30 mouse cellular contexts compared by ENCODE assay signal in genomic region chr5:21693372-21693870, GRCm38 (mm10). TPM values are rescaled to one million over a fixed set of nuclear protein-coding genes. Genes with fewer than 3 reads are reported as not detected.
DNase-seq lines count a peak whose midpoint lies in the region; ATAC-seq and TF ChIP-seq lines count a peak whose summit lies in the region.
"Had no signal": no experiment of that assay in that cellular context is flagged by ENCODE, and none has a peak within 500 bp of the region (broad histone marks: within the 10 kb centered on the region; RNA-seq: fewer than 3 reads in every experiment).

No protein-coding gene starts in this region.

- no peak for TF ChIP-seq CTCF in intestine, postnatal 0 days (IDR thresholded peaks at IDR 0.05; ENCODE audit: low read depth)

- no peaks in the 10 kb centered on the region for H3K27me3 ChIP-seq in kidney, embryonic 15.5 days
- no peaks in the 10 kb centered on the region for H3K27me3 ChIP-seq in intestine, postnatal 0 days (replicated peaks; ENCODE audit: control insufficient read depth, insufficient read depth, low read length)
- H3K27me3 ChIP-seq: embryonic facial prominence, embryonic 13.5 days; forebrain, embryonic 12.5 days; forebrain, embryonic 15.5 days had no signal

- ATAC-seq in kidney, embryonic 15.5 days (replicated peaks; ENCODE audit: low FRiP score), result peak; percentile 69; the same call in 1 of the 2 replicates
- peak; percentile 50; the same call in 1 of the 2 replicates for ATAC-seq in intestine, postnatal 0 days
- ATAC-seq: activated CD4-positive, CD25-positive, alpha-beta regulatory T cell, adult 4 months; forebrain, embryonic 15.5 days had no signal

- intact Hi-C loops in heart, postnatal 14 days (cut with DNase I), result no loop called here
- intact Hi-C loops in heart, postnatal 25 days (cut with DNase I), result no loop called here

- no peak overlapping the region for H3K4me2 ChIP-seq in kidney, embryonic 15.5 days
- H3K4me2 ChIP-seq in intestine, postnatal 0 days (replicated peaks; ENCODE audit: low read depth), result no peak overlapping the region
- H3K4me2 ChIP-seq: embryonic facial prominence, embryonic 13.5 days; forebrain, embryonic 12.5 days; forebrain, embryonic 15.5 days; heart, embryonic 11.5 days; hindbrain, embryonic 14.5 days had no signal

- H3K36me3 ChIP-seq in kidney, embryonic 15.5 days, result no peaks in the 10 kb centered on the region
- no peaks in the 10 kb centered on the region for H3K36me3 ChIP-seq in intestine, postnatal 0 days (ENCODE audit: control insufficient read depth, insufficient read depth)
- H3K36me3 ChIP-seq: embryonic facial prominence, embryonic 13.5 days had no signal

- H3K9ac ChIP-seq in kidney, embryonic 15.5 days, result no peak overlapping the region
- no peak overlapping the region for H3K9ac ChIP-seq in intestine, postnatal 0 days (ENCODE audit: low read depth, low read length)
- H3K9ac ChIP-seq: embryonic facial prominence, embryonic 13.5 days; forebrain, embryonic 12.5 days; forebrain, embryonic 15.5 days; hindbrain, embryonic 14.5 days had no signal

- DNase-seq in heart, adult 11 months, result peak; percentile 33
- DNase-seq in heart, postnatal 14 days, result no peak
- DNase-seq in kidney, adult 9 months, result no peak
- peak; percentile 39 for DNase-seq in kidney, postnatal 14 days
- no peak for DNase-seq in kidney, postnatal 25 days
- DNase-seq in heart, postnatal 25 days (ENCODE audit: low spot score), result no peak
- DNase-seq: adrenal gland, adult 8-10 months; adrenal gland, postnatal 25 days; cerebellum, adult 11-12 months; cerebellum, adult 8-10 months; cerebellum, postnatal 10 days; cerebellum, postnatal 36 days; embryo, embryonic 11 days; gastrocnemius, postnatal 10 days; gastrocnemius, postnatal 36 days; heart, postnatal 4 days had no signal

- no peak overlapping the region for H3K4me3 ChIP-seq in kidney, embryonic 15.5 days (replicated peaks)
- H3K4me3 ChIP-seq in intestine, postnatal 0 days (ENCODE audit: low read depth, low read length), result no peak overlapping the region
- H3K4me3 ChIP-seq: embryonic facial prominence, embryonic 10.5 days; embryonic facial prominence, embryonic 13.5 days; erythroblast, embryonic 14.5 days; forebrain, embryonic 12.5 days; forebrain, embryonic 15.5 days had no signal

- H3K27ac ChIP-seq in kidney, embryonic 15.5 days, result no peak overlapping the region
- H3K27ac ChIP-seq in intestine, postnatal 0 days (ENCODE audit: low read depth, low read length), result no peak overlapping the region
- H3K27ac ChIP-seq: embryonic facial prominence, embryonic 10.5 days; embryonic facial prominence, embryonic 13.5 days; forebrain, embryonic 12.5 days; forebrain, embryonic 15.5 days; hindbrain, embryonic 14.5 days had no signal

- H3K4me1 ChIP-seq in kidney, embryonic 15.5 days, result peaks cover 10% of the 10 kb centered on the region; the same call in 1 of the 2 replicates
- peaks cover 3% of the 10 kb centered on the region; the same call in 1 of the 2 replicates for H3K4me1 ChIP-seq in intestine, postnatal 0 days (replicated peaks; ENCODE audit: control insufficient read depth, insufficient read depth, low read length)
- H3K4me1 ChIP-seq: embryonic facial prominence, embryonic 10.5 days; forebrain, embryonic 12.5 days; forebrain, embryonic 15.5 days had no signal

- WGBS in kidney, embryonic 15.5 days, result 37% methylated on average over 3 of the region's 3 CpGs
- WGBS in intestine, postnatal 0 days, result 21% methylated on average over 3 of the region's 3 CpGs

- H3K9me3 ChIP-seq in kidney, embryonic 15.5 days (replicated peaks), result no peaks in the 10 kb centered on the region
- no peaks in the 10 kb centered on the region for H3K9me3 ChIP-seq in intestine, postnatal 0 days (ENCODE audit: control insufficient read depth)
- H3K9me3 ChIP-seq: embryonic facial prominence, embryonic 10.5 days; embryonic facial prominence, embryonic 13.5 days; forebrain, embryonic 12.5 days; forebrain, embryonic 15.5 days had no signal

RNA-seq across cellular contexts. Expression of gene Napepld, which starts 7.8 kb away (rescaled TPM):
- 1 to 10 TPM; 4.0 to 4.3 TPM for total RNA-seq in heart, postnatal 14 days (2021)
- polyA plus RNA-seq in kidney, embryonic 15.5 days (2015; fragmentation: Nextera tagmentation; extraction: Ambion mirVana), result 6.0 and 7.6 TPM in 2 replicates
- polyA plus RNA-seq in intestine, postnatal 0 days (2015; fragmentation: Nextera tagmentation; extraction: Ambion mirVana), result 2.1 and 2.3 TPM in 2 replicates
- total RNA-seq in heart, postnatal 25 days (2021), result 1 to 10 TPM; 4.5 to 5.4 TPM

RNA-seq across cellular contexts. Expression of gene Pmpcb, which starts 43.5 kb away (rescaled TPM):
- 100 to 1,000 TPM; 220 to 223 TPM for total RNA-seq in heart, postnatal 14 days (2021)
- polyA plus RNA-seq in kidney, embryonic 15.5 days (2015; fragmentation: Nextera tagmentation; extraction: Ambion mirVana), result 90.5 and 97.7 TPM in 2 replicates
- polyA plus RNA-seq in intestine, postnatal 0 days (2015; fragmentation: Nextera tagmentation; extraction: Ambion mirVana), result 68.9 and 70.0 TPM in 2 replicates
- total RNA-seq in heart, postnatal 25 days (2021), result 100 to 1,000 TPM; 241 to 242 TPM

RNA-seq across cellular contexts. Expression of gene Armc10, which starts 47.8 kb away (rescaled TPM):
- 10 to 100 TPM in 1 of 2 experiments, 1 to 10 TPM in 1; 9.9 to 10.1 TPM for total RNA-seq in heart, postnatal 14 days (2021)
- polyA plus RNA-seq in kidney, embryonic 15.5 days (2015; fragmentation: Nextera tagmentation; extraction: Ambion mirVana), result 50.8 and 52.5 TPM in 2 replicates
- 15.0 and 15.6 TPM in 2 replicates for polyA plus RNA-seq in intestine, postnatal 0 days (2015; fragmentation: Nextera tagmentation; extraction: Ambion mirVana)
- 1 to 10 TPM; 6.6 to 7.8 TPM for total RNA-seq in heart, postnatal 25 days (2021)

RNA-seq across cellular contexts. Expression of gene Fbxl13, which starts 48.0 kb away (rescaled TPM):
- under 1 TPM; 0.14 to 0.15 TPM for total RNA-seq in heart, postnatal 14 days (2021)
- 0.22 and 0.42 TPM in 2 replicates for polyA plus RNA-seq in kidney, embryonic 15.5 days (2015; fragmentation: Nextera tagmentation; extraction: Ambion mirVana)
- 0.07 and 0.08 TPM in 2 replicates for polyA plus RNA-seq in intestine, postnatal 0 days (2015; fragmentation: Nextera tagmentation; extraction: Ambion mirVana)
- total RNA-seq in heart, postnatal 25 days (2021), result not detected
- total RNA-seq: adrenal gland, postnatal 25 days; ES-E14; gastrocnemius, adult 18-20 months; granulocyte monocyte progenitor cell, adult 5-6 weeks; heart, adult 8-10 months had no signal
- polyA plus RNA-seq: activated CD4-positive, CD25-positive, alpha-beta regulatory T cell, adult 4 months; erythroblast, embryonic 14.5 days had no signal

Comparison
In these comparisons a context has a peak if more than half of its experiments do, and no peak if none do; other contexts are left out.
1. DNase-seq: peak in heart, adult 11 months (single experiment) and kidney, postnatal 14 days (single experiment); none in heart, postnatal 14 days (0 of 2), kidney, adult 9 months (single experiment), kidney, postnatal 25 days (0 of 2) and heart, postnatal 25 days (single experiment).